Mouse (Mus musculus): Measurements from ENCODE around the gene Arhgap42. TPM values are rescaled to one million over a fixed set of nuclear protein-coding genes. Genes with fewer than 3 reads are reported as not detected.

Arhgap42 gene
- polyA plus RNA-seq, 1 experiment from 2014 or later: 12.3 TPM

- H3K9ac ChIP-seq (ENCODE audit: low read depth, low read length): no peak overlapping the region
- 78% methylated on average over 2 of the region's 2 CpGs for WGBS (ENCODE audit: insufficient replicate concordance)
- no peaks in the 10 kb centered on the region for H3K4me1 ChIP-seq (ENCODE audit: control insufficient read depth, insufficient read depth, low read length)
- ATAC-seq (replicated peaks; ENCODE audit: insufficient number of reproducible peaks, low FRiP score, low TSS enrichment): no peak
- H3K27me3 ChIP-seq (ENCODE audit: control insufficient read depth, insufficient read depth, low read length): peaks cover 20% of the 10 kb centered on the region
- H3K4me3 ChIP-seq (ENCODE audit: low read depth, low read length): no peak overlapping the region
- H3K36me3 ChIP-seq (ENCODE audit: control insufficient read depth, insufficient read depth, low read length): no peaks in the 10 kb centered on the region
- H3K4me2 ChIP-seq: no peak overlapping the region
- no peak overlapping the region for H3K27ac ChIP-seq (ENCODE audit: low read depth, low read length)
- H3K9me3 ChIP-seq (replicated peaks; ENCODE audit: control insufficient read depth, low read length): no peaks in the 10 kb centered on the region
Measured at GRCm38 (mm10) chr9:9218301-9218700, 20.6 kb downstream of the Arhgap42 start.

GRCm38 (mm10) chr9:9214849-9215248 is 24.1 kb downstream of the Arhgap42 start:
- Histone ChIP-seq H3K4me1 (ENCODE audit: control insufficient read depth, insufficient read depth, low read length) (no peaks in the 10 kb centered on the region), H3K27ac (ENCODE audit: low read depth, low read length) (no peak overlapping the region), H3K4me2 (no peak overlapping the region), H3K4me3 (ENCODE audit: low read depth, low read length) (no peak overlapping the region), H3K9ac (ENCODE audit: low read depth, low read length) (no peak overlapping the region), H3K27me3 (ENCODE audit: control insufficient read depth, insufficient read depth, low read length) (peaks cover 16% of the 10 kb centered on the region), H3K36me3 (ENCODE audit: control insufficient read depth, insufficient read depth, low read length) (no peaks in the 10 kb centered on the region), H3K9me3 (replicated peaks; ENCODE audit: control insufficient read depth, low read length) (no peaks in the 10 kb centered on the region)
- no peak for ATAC-seq (replicated peaks; ENCODE audit: insufficient number of reproducible peaks, low FRiP score, low TSS enrichment)
- 89% methylated on average over 5 of the region's 5 CpGs for WGBS (ENCODE audit: insufficient replicate concordance)

GRCm38 (mm10) chr9:9214296-9214695 is 24.6 kb downstream of the Arhgap42 start:
- no peak for ATAC-seq (replicated peaks; ENCODE audit: insufficient number of reproducible peaks, low FRiP score, low TSS enrichment)
- no peaks in the 10 kb centered on the region for H3K36me3 ChIP-seq (ENCODE audit: control insufficient read depth, insufficient read depth, low read length)

GRCm38 (mm10) chr9:9211411-9212087 is 27.4 kb downstream of the Arhgap42 start:
- Histone ChIP-seq H3K36me3 (ENCODE audit: control insufficient read depth, insufficient read depth, low read length) (no peaks in the 10 kb centered on the region), H3K27me3 (ENCODE audit: control insufficient read depth, insufficient read depth, low read length) (peaks cover 5% of the 10 kb centered on the region), H3K4me2 (no peak overlapping the region), H3K27ac (ENCODE audit: low read depth, low read length) (no peak overlapping the region), H3K9me3 (replicated peaks; ENCODE audit: control insufficient read depth, low read length) (no peaks in the 10 kb centered on the region), H3K9ac (ENCODE audit: low read depth, low read length) (no peak overlapping the region), H3K4me3 (ENCODE audit: low read depth, low read length) (no peak overlapping the region), H3K4me1 (ENCODE audit: control insufficient read depth, insufficient read depth, low read length) (no peaks in the 10 kb centered on the region)
- no peak for ATAC-seq (replicated peaks; ENCODE audit: insufficient number of reproducible peaks, low FRiP score, low TSS enrichment)
- WGBS (ENCODE audit: insufficient replicate concordance): 69% methylated on average over 3 of the region's 3 CpGs

More at GRCm38 (mm10) chr9:9214296-9214695, 24.6 kb downstream of the Arhgap42 start:
- Histone ChIP-seq H3K9ac (ENCODE audit: low read depth, low read length) (no peak overlapping the region), H3K9me3 (replicated peaks; ENCODE audit: control insufficient read depth, low read length) (no peaks in the 10 kb centered on the region), H3K4me1 (ENCODE audit: control insufficient read depth, insufficient read depth, low read length) (no peaks in the 10 kb centered on the region), H3K4me3 (ENCODE audit: low read depth, low read length) (no peak overlapping the region), H3K27me3 (ENCODE audit: control insufficient read depth, insufficient read depth, low read length) (peaks cover 13% of the 10 kb centered on the region), H3K27ac (ENCODE audit: low read depth, low read length) (no peak overlapping the region), H3K4me2 (no peak overlapping the region)

GRCm38 (mm10) chr9:9210464-9210863 is 28.4 kb downstream of the Arhgap42 start:
- WGBS (ENCODE audit: insufficient replicate concordance): 80% methylated on average over 2 of the region's 2 CpGs
- H3K27me3 ChIP-seq (ENCODE audit: control insufficient read depth, insufficient read depth, low read length): peaks cover 5% of the 10 kb centered on the region
- H3K4me2 ChIP-seq: no peak overlapping the region
- no peak overlapping the region for H3K4me3 ChIP-seq (ENCODE audit: low read depth, low read length)
- no peaks in the 10 kb centered on the region for H3K9me3 ChIP-seq (replicated peaks; ENCODE audit: control insufficient read depth, low read length)
- H3K27ac ChIP-seq (ENCODE audit: low read depth, low read length): no peak overlapping the region
- H3K4me1 ChIP-seq (ENCODE audit: control insufficient read depth, insufficient read depth, low read length): no peaks in the 10 kb centered on the region
- no peaks in the 10 kb centered on the region for H3K36me3 ChIP-seq (ENCODE audit: control insufficient read depth, insufficient read depth, low read length)
- ATAC-seq (replicated peaks; ENCODE audit: insufficient number of reproducible peaks, low FRiP score, low TSS enrichment): no peak
- no peak overlapping the region for H3K9ac ChIP-seq (ENCODE audit: low read depth, low read length)

GRCm38 (mm10) chr9:9208205-9208604 is 30.7 kb downstream of the Arhgap42 start:
- no peaks in the 10 kb centered on the region for H3K4me1 ChIP-seq (ENCODE audit: control insufficient read depth, insufficient read depth, low read length)
- H3K4me2 ChIP-seq: no peak overlapping the region
- H3K4me3 ChIP-seq (ENCODE audit: low read depth, low read length): no peak overlapping the region
- H3K27me3 ChIP-seq (ENCODE audit: control insufficient read depth, insufficient read depth, low read length): no peaks in the 10 kb centered on the region
- H3K9ac ChIP-seq (ENCODE audit: low read depth, low read length): no peak overlapping the region
- ATAC-seq (replicated peaks; ENCODE audit: insufficient number of reproducible peaks, low FRiP score, low TSS enrichment): no peak
- no peaks in the 10 kb centered on the region for H3K36me3 ChIP-seq (ENCODE audit: control insufficient read depth, insufficient read depth, low read length)
- H3K27ac ChIP-seq (ENCODE audit: low read depth, low read length): no peak overlapping the region
- H3K9me3 ChIP-seq (replicated peaks; ENCODE audit: control insufficient read depth, low read length): no peaks in the 10 kb centered on the region

- Histone ChIP-seq H3K4me2 (no peak overlapping the region), H3K4me3 (ENCODE audit: low read depth, low read length) (no peak overlapping the region), H3K9ac (ENCODE audit: low read depth, low read length) (no peak overlapping the region), H3K9me3 (replicated peaks; ENCODE audit: control insufficient read depth, low read length) (no peaks in the 10 kb centered on the region), H3K27me3 (ENCODE audit: control insufficient read depth, insufficient read depth, low read length) (no peaks in the 10 kb centered on the region), H3K27ac (ENCODE audit: low read depth, low read length) (no peak overlapping the region), H3K36me3 (ENCODE audit: control insufficient read depth, insufficient read depth, low read length) (no peaks in the 10 kb centered on the region), H3K4me1 (ENCODE audit: control insufficient read depth, insufficient read depth, low read length) (no peaks in the 10 kb centered on the region)
- WGBS (ENCODE audit: insufficient replicate concordance): 60% methylated on average over 4 of the region's 4 CpGs
- no peak for ATAC-seq (replicated peaks; ENCODE audit: insufficient number of reproducible peaks, low FRiP score, low TSS enrichment)
Measured at GRCm38 (mm10) chr9:9207251-9207650, 31.6 kb downstream of the Arhgap42 start.

GRCm38 (mm10) chr9:9200827-9201388 is 38.0 kb downstream of the Arhgap42 start:
- H3K9ac ChIP-seq (ENCODE audit: low read depth, low read length): no peak overlapping the region
- no peaks in the 10 kb centered on the region for H3K27me3 ChIP-seq (ENCODE audit: control insufficient read depth, insufficient read depth, low read length)
- peaks cover 10% of the 10 kb centered on the region; the same call in 1 of the 2 replicates for H3K4me1 ChIP-seq (ENCODE audit: control insufficient read depth, insufficient read depth, low read length)
- 40% methylated on average over 8 of the region's 8 CpGs for WGBS (ENCODE audit: insufficient replicate concordance)
- H3K4me2 ChIP-seq: no peak overlapping the region
- no peak overlapping the region for H3K4me3 ChIP-seq (ENCODE audit: low read depth, low read length)
- no peaks in the 10 kb centered on the region for H3K9me3 ChIP-seq (replicated peaks; ENCODE audit: control insufficient read depth, low read length)
- no peak for ATAC-seq (replicated peaks; ENCODE audit: insufficient number of reproducible peaks, low FRiP score, low TSS enrichment)
- H3K27ac ChIP-seq (ENCODE audit: low read depth, low read length): no peak overlapping the region
- H3K36me3 ChIP-seq (ENCODE audit: control insufficient read depth, insufficient read depth, low read length): no peaks in the 10 kb centered on the region

Measured in heart, embryonic 11.5 days (tissue).